Mouse (Mus musculus) heart, postnatal 0 days (tissue): ENCODE measurements around the gene Rtn4. TPM values are rescaled to one million over a fixed set of nuclear protein-coding genes. Genes with fewer than 3 reads are reported as not detected.

Experiments used
- ATAC-seq: fragments of 200-750 bp; cut with Nextera tagmentation; 2 replicates; pipeline ENCODE4 v1.8.0; 2017; ENCODE audit warnings: low read depth, moderate number of reproducible peaks, moderate library complexity; ENCODE audit not compliant: insufficient read depth
- DNase-seq: peaks from one replicate; pipeline ENCODE4 v3.0.0-alpha.2; 2016; ENCODE audit warnings: low spot score
- H3K27ac ChIP-seq: fragments of 300-500 bp; sonication (generic); 2 replicates; pipeline ENCODE4 v1.5.1; 2014; ENCODE audit warnings: low read depth, mild to moderate bottlenecking
- H3K27me3 ChIP-seq: fragments of 300-500 bp; sonication (generic); 2 replicates; pipeline ENCODE4 v1.6.1; 2014; ENCODE audit warnings: low read length, mixed read lengths; ENCODE audit not compliant: control insufficient read depth, insufficient read depth
- H3K36me3 ChIP-seq: fragments of 300-500 bp; sonication (generic); replicated peaks from 2 replicates; pipeline ENCODE4 v1.6.1; 2014; ENCODE audit warnings: low read length, mixed read lengths; ENCODE audit not compliant: control insufficient read depth, insufficient read depth
- H3K4me1 ChIP-seq: fragments of 300-500 bp; sonication (generic); 2 replicates; pipeline ENCODE4 v1.6.1; 2014; ENCODE audit warnings: antibody characterized with exemption; ENCODE audit not compliant: control insufficient read depth, insufficient read depth
- H3K4me2 ChIP-seq: fragments of 300-500 bp; sonication (generic); 2 replicates; pipeline ENCODE4 v1.6.1; 2014; ENCODE audit warnings: low read depth, mild to moderate bottlenecking, low read length, moderate library complexity
- H3K4me3 ChIP-seq: fragments of 300-500 bp; sonication (generic); 2 replicates; pipeline ENCODE4 v1.5.1; 2014; ENCODE audit warnings: low read depth, low read length
- H3K9ac ChIP-seq: fragments of 300-500 bp; sonication (generic); replicated peaks from 2 replicates; pipeline ENCODE4 v1.6.1; 2014; ENCODE audit warnings: low read depth, low read length, mixed read lengths
- H3K9me3 ChIP-seq: fragments of 300-500 bp; sonication (generic); replicated peaks from 2 replicates; pipeline ENCODE4 v1.6.1; 2016; ENCODE audit warnings: low read length; ENCODE audit not compliant: control insufficient read depth
- CTCF ChIP-seq: IDR thresholded peaks from 2 replicates; pipeline ENCODE4 v1.5.1; 2016; ENCODE audit warnings: antibody characterized with exemption, control low read depth, low read depth
- EP300 ChIP-seq: IDR thresholded peaks from 2 replicates; pipeline ENCODE4 v1.6.1; 2016; ENCODE audit warnings: antibody characterized with exemption, low read depth
- WGBS: fragments of 180-500 bp; shearing (Covaris S2); extraction: QIAGEN DNeasy Blood & Tissue Kit; methylation state at CpG from one replicate; pipeline ENCODE4 v1.1.7; 2014; 5-methylcytosine and 5-hydroxymethylcytosine counted together
- polyA plus RNA-seq: library from polyadenylated mRNA; unstranded; fragments of >200 nt; fragmentation: Nextera tagmentation; extraction: Ambion mirVana; gene quantifications from 2 replicates; pipeline ENCODE4 v1.2.1, GENCODE M21; 2015
- total RNA-seq: library from RNA; depleted of rRNA; stranded (reverse); fragments of >200 nt; gene quantifications from 2 replicates; pipeline ENCODE4 v1.2.3, GENCODE M21; 2014; ENCODE audit warnings: low replicate concordance

Rtn4 gene
- total and polyA plus RNA-seq, 2 experiments from 2014 or later = 48.0 to 154 TPM

DNA sequence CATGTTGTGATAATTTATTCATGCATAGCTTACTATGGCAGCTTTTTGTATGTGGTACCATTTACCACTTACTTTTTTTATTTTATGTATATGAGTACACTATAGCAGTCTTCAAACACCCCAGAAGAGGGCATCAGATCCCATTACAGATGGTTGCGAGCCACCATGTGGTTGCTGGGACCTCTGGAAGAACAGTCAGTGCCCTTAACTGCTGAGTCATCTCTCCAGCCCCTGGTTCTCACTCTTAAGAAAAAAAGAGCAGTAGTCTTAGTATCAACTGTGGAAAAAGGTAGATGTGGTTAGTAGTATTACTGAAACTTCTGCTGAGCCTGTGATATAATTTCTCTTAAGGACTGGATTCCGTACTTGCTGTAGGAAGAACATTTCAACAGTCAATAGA lies 31.5 kb downstream of the Rtn4 start:
- DNase-seq (no peak), ATAC-seq (no peak)
- TF ChIP-seq EP300 (no peak), CTCF (no peak)
- Histone ChIP-seq H3K9ac (no peak overlapping the region), H3K4me1 (0 out of 2 replicates have a peak, but pooled peaks cover under 1% of the 10 kb centered on the region), H3K9me3 (no peaks in the 10 kb centered on the region), H3K27me3 (no peaks in the 10 kb centered on the region), H3K36me3 (no peaks in the 10 kb centered on the region), H3K4me2 (no peak overlapping the region), H3K4me3 (no peak overlapping the region), H3K27ac (no peak overlapping the region)
- WGBS = 98% methylated on average over 2 of the region's 2 CpGs

- no peaks in the 10 kb centered on the region for H3K27me3 ChIP-seq
- ATAC-seq (no peak), DNase-seq (no peak)
- H3K4me2 ChIP-seq = no peak overlapping the region
- H3K4me1 ChIP-seq = no peaks in the 10 kb centered on the region
- H3K9me3 ChIP-seq = no peaks in the 10 kb centered on the region
- H3K4me3 ChIP-seq = no peak overlapping the region
- H3K27ac ChIP-seq = no peak overlapping the region
- H3K36me3 ChIP-seq = no peaks in the 10 kb centered on the region
- H3K9ac ChIP-seq = no peak overlapping the region
- TF ChIP-seq EP300 = no peak
- no peak for TF ChIP-seq CTCF
Observed at GRCm38 (mm10) chr11:29725167-29725566, 32.4 kb downstream of the Rtn4 start.

GRCm38 (mm10) chr11:29725610-29726009 lies 32.9 kb downstream of the Rtn4 start:
- H3K4me3 ChIP-seq = no peak overlapping the region
- 63% methylated on average over 1 of the region's 1 CpGs for WGBS
- no peaks in the 10 kb centered on the region for H3K36me3 ChIP-seq
- no peak overlapping the region for H3K9ac ChIP-seq
- TF ChIP-seq CTCF = no peak
- no peak for TF ChIP-seq EP300
- no peaks in the 10 kb centered on the region for H3K9me3 ChIP-seq
- no peaks in the 10 kb centered on the region for H3K4me1 ChIP-seq
- ATAC-seq (no peak), DNase-seq (no peak)
- H3K4me2 ChIP-seq = no peak overlapping the region
- no peaks in the 10 kb centered on the region for H3K27me3 ChIP-seq
- no peak overlapping the region for H3K27ac ChIP-seq

- no peaks in the 10 kb centered on the region for H3K27me3 ChIP-seq
- H3K4me3 ChIP-seq = no peak overlapping the region
- no peak overlapping the region for H3K4me2 ChIP-seq
- H3K9me3 ChIP-seq = no peaks in the 10 kb centered on the region
- DNase-seq (no peak), ATAC-seq (no peak)
- H3K9ac ChIP-seq = no peak overlapping the region
- no peaks in the 10 kb centered on the region for H3K4me1 ChIP-seq
- H3K36me3 ChIP-seq = no peaks in the 10 kb centered on the region
- H3K27ac ChIP-seq = no peak overlapping the region
- TF ChIP-seq CTCF (no peak), EP300 (no peak)
- WGBS = 93% methylated on average over 1 of the region's 1 CpGs
Observed at GRCm38 (mm10) chr11:29727901-29728300, 35.2 kb downstream of the Rtn4 start.

- Histone ChIP-seq H3K27ac (no peak overlapping the region), H3K4me2 (no peak overlapping the region), H3K27me3 (no peaks in the 10 kb centered on the region), H3K9me3 (no peaks in the 10 kb centered on the region), H3K4me3 (no peak overlapping the region), H3K9ac (no peak overlapping the region), H3K4me1 (0 out of 2 replicates have a peak, but pooled peaks cover 4% of the 10 kb centered on the region), H3K36me3 (peaks cover 41% of the 10 kb centered on the region)
- ATAC-seq (no peak), DNase-seq (no peak)
- 81% methylated on average over 2 of the region's 2 CpGs for WGBS
- TF ChIP-seq CTCF (no peak), EP300 (no peak)
Observed at GRCm38 (mm10) chr11:29739752-29740151, 47.0 kb downstream of the Rtn4 start.

- H3K27ac ChIP-seq = no peak overlapping the region
- no peak overlapping the region for H3K4me2 ChIP-seq
Observed at GRCm38 (mm10) chr11:29744760-29745430, 52.1 kb downstream of the Rtn4 start.

More at GRCm38 (mm10) chr11:29744760-29745430, 52.1 kb downstream of the Rtn4 start:
- Histone ChIP-seq H3K9me3 (no peaks in the 10 kb centered on the region), H3K9ac (no peak overlapping the region), H3K4me3 (no peak overlapping the region), H3K4me1 (no peaks in the 10 kb centered on the region), H3K27me3 (no peaks in the 10 kb centered on the region), H3K36me3 (peaks cover 63% of the 10 kb centered on the region)
- TF ChIP-seq CTCF (no peak), EP300 (no peak)
- DNase-seq = no peak
- no peak for ATAC-seq
- WGBS = 94% methylated on average over 5 of the region's 5 CpGs
